Mouse (Mus musculus): ENCODE data around the gene Lipo3. TPM values are rescaled to one million over a fixed set of nuclear protein-coding genes. Genes with fewer than 3 reads are reported as not detected.
"Not testable (repeated sequence)": the region's sequence is repeated elsewhere in the genome, so short reads cannot be mapped to it uniquely, and the experiment has no call there.

The Lipo3 gene
- polyA plus RNA-seq (2014; fragmentation: Nextera tagmentation; extraction: Ambion mirVana), result 12.9 and 13.2 TPM in 2 replicates

DNA sequence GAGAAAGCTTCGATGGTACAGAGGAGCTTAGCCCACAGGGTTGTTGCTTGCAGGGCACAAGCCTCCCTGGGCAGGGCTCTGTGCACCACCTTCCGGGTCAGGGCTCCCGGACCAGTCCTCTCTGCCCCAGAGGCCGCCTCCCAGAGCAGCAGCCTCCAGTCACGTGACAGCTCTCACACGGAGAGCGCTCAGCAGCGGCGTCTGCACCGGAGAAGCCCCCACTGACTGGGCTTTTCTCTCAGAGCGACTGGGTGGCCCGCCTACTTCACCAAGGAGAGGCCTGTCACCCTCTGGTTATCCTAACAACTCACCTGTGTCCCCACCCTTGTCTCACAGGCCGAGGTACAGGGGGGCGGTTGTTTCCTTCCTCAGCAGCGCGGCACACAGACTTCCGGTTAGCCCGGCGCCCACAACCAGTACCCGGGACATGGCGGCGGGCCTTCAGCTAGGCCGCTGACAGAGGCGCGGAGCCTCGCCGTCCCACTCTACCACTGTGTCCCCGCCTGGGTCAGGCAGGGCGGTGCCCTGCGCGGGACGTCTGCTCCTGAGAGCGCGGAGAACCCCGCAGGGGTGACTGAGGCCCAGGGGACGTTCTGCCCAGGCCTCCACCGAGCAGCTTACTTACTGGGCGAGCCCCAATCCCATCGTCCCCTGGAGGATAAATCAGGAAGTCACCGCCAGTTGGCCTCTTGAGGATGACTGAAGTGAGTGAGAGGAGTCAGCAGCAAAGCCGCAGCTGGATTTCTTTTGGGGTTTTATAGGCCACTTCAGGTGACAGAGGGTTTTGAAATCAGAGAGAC, at the start of gene Lipo3:
Gene Lipo3, minus strand, starts transcription at position 665 of the 800 bp plus-strand sequence.
- peak within 1 kb of the TSS; percentile 17; the same call in 1 of the 2 replicates for H3K4me3 ChIP-seq (ENCODE audit: low read depth, low read length)
- not testable (repeated sequence) for H3K27me3 ChIP-seq (replicated peaks; ENCODE audit: control insufficient read depth, insufficient read depth, low read length); H3K4me1 ChIP-seq (ENCODE audit: control insufficient read depth, insufficient read depth, low read length); H3K9me3 ChIP-seq (ENCODE audit: control insufficient read depth, low read length); H3K27ac ChIP-seq (replicated peaks; ENCODE audit: low read depth, low read length); H3K36me3 ChIP-seq (ENCODE audit: control insufficient read depth, insufficient read depth, low read length); H3K9ac ChIP-seq (ENCODE audit: low read depth, low read length)
- ATAC-seq (ENCODE audit: low read depth) (peak; percentile 81), DNase-seq (ENCODE audit: low spot score) (peak; percentile 2)
- WGBS, result 34% methylated on average over 12 of the region's 41 CpGs
- H3K4me2 ChIP-seq (ENCODE audit: low read depth, low read length), result peak within 1 kb of the TSS; percentile 41; the same call in 1 of the 2 replicates

DNA sequence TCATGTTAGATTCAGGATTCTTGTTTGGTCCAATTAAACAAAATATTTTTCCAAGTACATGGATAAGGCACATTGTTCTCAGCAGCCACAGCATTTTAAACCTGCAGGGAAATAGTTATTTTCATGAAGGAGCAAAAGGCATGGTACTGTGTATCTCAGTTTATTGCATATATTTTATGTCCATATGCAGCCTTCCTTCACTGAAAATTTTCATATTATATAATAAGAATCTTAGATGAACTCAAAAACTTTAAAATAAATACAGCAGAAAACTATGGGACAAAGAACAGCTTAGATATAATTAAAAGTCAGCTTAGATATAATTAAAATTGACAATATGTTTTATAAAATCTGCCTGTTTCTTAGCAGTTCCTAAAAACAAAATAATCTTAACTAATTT, 25.6 kb upstream of the Lipo3 start, which contains the start of gene Lipo1:
Gene Lipo1, minus strand, starts transcription at position 101 of the 400 bp plus-strand sequence.
- DNase-seq (ENCODE audit: low spot score); H3K4me2 ChIP-seq (ENCODE audit: low read depth, low read length); H3K9ac ChIP-seq (ENCODE audit: low read depth, low read length); H3K36me3 ChIP-seq (ENCODE audit: control insufficient read depth, insufficient read depth, low read length); H3K27ac ChIP-seq (replicated peaks; ENCODE audit: low read depth, low read length); H3K27me3 ChIP-seq (replicated peaks; ENCODE audit: control insufficient read depth, insufficient read depth, low read length); ATAC-seq (ENCODE audit: low read depth); H3K4me1 ChIP-seq (ENCODE audit: control insufficient read depth, insufficient read depth, low read length); H3K9me3 ChIP-seq (ENCODE audit: control insufficient read depth, low read length); H3K4me3 ChIP-seq (ENCODE audit: low read depth, low read length): not testable (repeated sequence)

DNA sequence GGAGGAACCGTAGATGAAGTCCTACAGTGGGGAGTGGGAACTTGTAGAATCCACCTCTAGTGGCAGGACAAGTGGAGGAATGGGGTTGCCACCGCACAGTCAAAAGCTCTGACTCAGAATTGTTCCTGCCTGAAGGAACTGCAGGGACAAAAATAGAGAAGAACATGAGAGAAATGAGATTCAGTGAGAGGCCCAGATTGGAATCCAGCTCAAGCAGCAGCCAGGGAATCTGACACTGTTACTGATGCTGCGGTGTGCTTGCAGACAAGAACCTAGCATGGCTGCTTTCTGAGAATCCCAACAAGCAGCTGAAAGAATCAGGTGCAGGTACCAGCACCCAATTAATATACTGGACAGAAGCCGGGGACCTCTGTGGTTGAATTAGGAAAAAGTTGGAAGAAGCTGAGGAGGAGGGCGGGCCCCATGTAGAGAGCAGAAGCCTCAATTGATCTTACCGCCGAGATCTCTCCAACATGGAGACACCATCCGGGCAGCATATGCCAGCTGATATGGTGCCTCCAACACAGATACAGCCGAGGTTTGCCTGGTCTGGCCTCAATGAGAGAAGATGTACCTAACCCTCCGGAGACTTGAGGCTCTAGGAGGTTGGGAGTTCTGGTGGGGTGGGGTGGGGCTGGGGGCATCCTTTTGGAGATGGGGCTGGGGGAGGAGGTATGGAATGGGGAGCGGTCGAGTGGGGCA, 25.0 kb upstream of the Lipo3 start:
- no peak overlapping the region for H3K9ac ChIP-seq (ENCODE audit: low read depth, low read length)
- no peaks in the 10 kb centered on the region for H3K36me3 ChIP-seq (ENCODE audit: control insufficient read depth, insufficient read depth, low read length)
- DNase-seq (ENCODE audit: low spot score), result no peak
- no peak overlapping the region for H3K4me2 ChIP-seq (ENCODE audit: low read depth, low read length)
- H3K4me3 ChIP-seq (ENCODE audit: low read depth, low read length), result no peak overlapping the region
- H3K9me3 ChIP-seq (ENCODE audit: control insufficient read depth, low read length), result no peaks in the 10 kb centered on the region
- 83% methylated on average over 12 of the region's 12 CpGs for WGBS
- no peak overlapping the region for H3K27ac ChIP-seq (replicated peaks; ENCODE audit: low read depth, low read length)
- H3K4me1 ChIP-seq (ENCODE audit: control insufficient read depth, insufficient read depth, low read length), result no peaks in the 10 kb centered on the region
- H3K27me3 ChIP-seq (replicated peaks; ENCODE audit: control insufficient read depth, insufficient read depth, low read length), result no peaks in the 10 kb centered on the region
- ATAC-seq (ENCODE audit: low read depth), result no peak

DNA sequence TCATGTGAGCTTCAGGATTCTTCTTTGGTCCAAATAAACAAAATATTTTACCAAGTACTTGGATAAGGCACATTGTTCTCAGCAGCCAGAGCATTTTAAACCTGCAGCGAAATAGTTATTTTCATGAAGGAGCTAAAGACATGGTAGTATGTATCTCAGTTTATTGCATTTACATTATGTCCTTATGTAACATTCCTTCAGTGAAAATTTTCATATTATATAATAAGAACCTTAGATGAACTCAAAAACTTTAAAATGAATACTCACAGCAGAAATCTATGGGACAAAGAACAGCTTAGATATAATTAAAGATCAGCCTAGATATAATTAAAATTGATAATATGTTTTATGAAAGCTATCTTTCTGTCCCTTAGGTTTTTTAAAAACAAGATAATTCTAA, 10.5 kb downstream of the Lipo3 start, which contains the start of gene Lipo2:
Gene Lipo2, minus strand, starts transcription at position 101 of the 400 bp plus-strand sequence.
- not testable (repeated sequence) for H3K36me3 ChIP-seq (ENCODE audit: control insufficient read depth, insufficient read depth, low read length); H3K27ac ChIP-seq (replicated peaks; ENCODE audit: low read depth, low read length); DNase-seq (ENCODE audit: low spot score); H3K27me3 ChIP-seq (replicated peaks; ENCODE audit: control insufficient read depth, insufficient read depth, low read length); ATAC-seq (ENCODE audit: low read depth); H3K9ac ChIP-seq (ENCODE audit: low read depth, low read length); H3K9me3 ChIP-seq (ENCODE audit: control insufficient read depth, low read length); H3K4me1 ChIP-seq (ENCODE audit: control insufficient read depth, insufficient read depth, low read length); H3K4me2 ChIP-seq (ENCODE audit: low read depth, low read length); H3K4me3 ChIP-seq (ENCODE audit: low read depth, low read length)
- 98% methylated on average over 1 of the region's 1 CpGs for WGBS

DNA sequence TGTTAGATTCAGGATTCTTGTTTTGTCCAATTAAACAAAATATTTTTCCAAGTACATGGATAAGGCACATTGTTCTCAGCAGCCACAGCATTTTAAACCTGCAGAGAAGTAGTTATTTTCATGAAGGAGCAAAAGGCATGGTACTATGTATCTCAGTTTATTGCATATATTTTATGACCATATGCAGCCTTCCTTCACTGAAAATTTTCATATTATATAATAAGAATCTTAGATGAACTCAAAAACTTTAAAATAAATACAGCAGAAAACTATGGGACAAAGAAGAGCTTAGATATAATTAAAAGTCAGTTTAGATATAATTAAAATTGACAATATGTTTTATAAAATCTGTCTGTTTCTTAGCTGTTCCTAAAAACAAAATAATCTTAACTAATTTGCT, 136.6 kb downstream of the Lipo3 start, which contains the start of gene Gm8978:
Gene Gm8978, minus strand, starts transcription at position 101 of the 400 bp plus-strand sequence.
- H3K36me3 ChIP-seq (ENCODE audit: control insufficient read depth, insufficient read depth, low read length); ATAC-seq (ENCODE audit: low read depth); H3K27ac ChIP-seq (replicated peaks; ENCODE audit: low read depth, low read length); H3K9ac ChIP-seq (ENCODE audit: low read depth, low read length); H3K9me3 ChIP-seq (ENCODE audit: control insufficient read depth, low read length); H3K4me3 ChIP-seq (ENCODE audit: low read depth, low read length); H3K4me2 ChIP-seq (ENCODE audit: low read depth, low read length); DNase-seq (ENCODE audit: low spot score); H3K27me3 ChIP-seq (replicated peaks; ENCODE audit: control insufficient read depth, insufficient read depth, low read length); H3K4me1 ChIP-seq (ENCODE audit: control insufficient read depth, insufficient read depth, low read length): not testable (repeated sequence)

DNA sequence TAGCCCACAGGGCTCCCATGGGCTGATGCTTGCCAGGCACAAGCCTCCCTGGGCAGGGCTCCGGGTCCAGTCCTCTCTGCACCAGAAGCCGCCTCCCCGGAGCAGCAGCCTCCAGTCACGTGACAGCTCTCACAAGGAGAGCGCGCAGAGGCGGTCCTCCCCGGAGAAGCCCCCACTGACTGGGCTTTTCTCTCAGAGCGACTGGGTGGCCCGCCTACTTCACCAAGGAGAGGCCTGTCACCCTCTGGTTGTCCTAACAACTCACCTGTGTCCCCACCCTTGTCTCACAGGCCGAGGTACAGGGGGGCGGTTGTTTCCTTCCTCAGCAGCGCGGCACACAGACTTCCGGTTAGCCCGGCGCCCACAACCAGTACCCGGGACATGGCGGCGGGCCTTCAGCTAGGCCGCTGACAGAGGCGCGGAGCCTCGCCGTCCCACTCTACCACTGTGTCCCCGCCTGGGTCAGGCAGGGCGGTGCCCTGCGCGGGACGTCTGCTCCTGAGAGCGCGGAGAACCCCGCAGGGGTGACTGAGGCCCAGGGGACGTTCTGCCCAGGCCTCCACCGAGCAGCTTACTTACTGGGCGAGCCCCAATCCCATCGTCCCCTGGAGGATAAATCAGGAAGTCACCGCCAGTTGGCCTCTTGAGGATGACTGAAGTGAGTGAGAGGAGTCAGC, 172.0 kb downstream of the Lipo3 start:
- ATAC-seq (ENCODE audit: low read depth), result peak; percentile 99
- not testable (repeated sequence) for H3K9me3 ChIP-seq (ENCODE audit: control insufficient read depth, low read length); H3K27me3 ChIP-seq (replicated peaks; ENCODE audit: control insufficient read depth, insufficient read depth, low read length); H3K27ac ChIP-seq (replicated peaks; ENCODE audit: low read depth, low read length); H3K4me1 ChIP-seq (ENCODE audit: control insufficient read depth, insufficient read depth, low read length); H3K36me3 ChIP-seq (ENCODE audit: control insufficient read depth, insufficient read depth, low read length)
- H3K4me2 ChIP-seq (ENCODE audit: low read depth, low read length), result peak overlapping the region; percentile 50
- WGBS, result 0% methylated on average over 9 of the region's 38 CpGs
- peak overlapping the region; percentile 61 for H3K9ac ChIP-seq (ENCODE audit: low read depth, low read length)
- peak; percentile 86 for DNase-seq (ENCODE audit: low spot score)
- peak overlapping the region; percentile 40 for H3K4me3 ChIP-seq (ENCODE audit: low read depth, low read length)

DNA sequence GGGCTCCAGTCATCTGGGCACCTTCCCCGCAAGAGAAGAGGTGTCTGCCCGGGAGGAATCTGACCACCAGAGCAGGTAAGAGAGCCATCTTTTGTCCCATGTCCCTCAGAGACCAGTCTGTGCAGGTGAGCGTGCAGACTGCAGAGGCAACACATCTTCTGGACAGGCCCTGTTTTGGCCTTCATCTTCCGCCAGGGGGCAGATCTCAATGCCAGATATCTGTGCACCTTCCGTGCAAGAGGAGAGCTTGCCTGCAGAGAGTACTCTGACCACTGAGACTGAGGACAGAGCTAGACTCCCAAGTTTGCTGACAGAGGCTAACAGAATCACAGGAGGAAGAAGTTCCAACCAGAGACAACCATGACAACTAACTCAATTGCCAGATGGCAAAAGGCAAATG, 193.2 kb downstream of the Lipo3 start:
- H3K4me2 ChIP-seq (ENCODE audit: low read depth, low read length); ATAC-seq (ENCODE audit: low read depth); H3K27me3 ChIP-seq (replicated peaks; ENCODE audit: control insufficient read depth, insufficient read depth, low read length); H3K27ac ChIP-seq (replicated peaks; ENCODE audit: low read depth, low read length); H3K9ac ChIP-seq (ENCODE audit: low read depth, low read length); H3K36me3 ChIP-seq (ENCODE audit: control insufficient read depth, insufficient read depth, low read length); H3K4me3 ChIP-seq (ENCODE audit: low read depth, low read length); H3K9me3 ChIP-seq (ENCODE audit: control insufficient read depth, low read length); DNase-seq (ENCODE audit: low spot score); H3K4me1 ChIP-seq (ENCODE audit: control insufficient read depth, insufficient read depth, low read length): not testable (repeated sequence)
- 74% methylated on average over 4 of the region's 5 CpGs for WGBS

DNA sequence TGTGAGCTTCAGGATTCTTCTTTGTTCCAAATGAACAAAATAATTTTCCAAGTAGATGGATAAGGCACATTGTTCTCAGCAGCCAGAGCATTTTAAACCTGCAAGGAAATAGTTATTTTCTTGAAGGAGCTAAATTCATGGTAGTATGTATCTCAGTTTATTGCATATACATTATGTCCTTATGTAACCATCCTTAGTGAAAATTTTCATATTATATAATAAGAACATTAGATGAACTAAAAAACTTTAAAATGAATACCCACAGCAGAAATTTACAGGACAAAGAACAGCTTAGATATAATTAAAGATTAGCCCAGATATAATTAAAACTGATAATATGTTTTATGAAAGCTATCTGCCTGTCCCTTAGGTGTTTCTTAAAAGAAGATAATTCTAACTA, 244.1 kb downstream of the Lipo3 start, which contains the start of gene Lipo4:
Gene Lipo4, minus strand, starts transcription at position 101 of the 400 bp plus-strand sequence.
- Histone ChIP-seq H3K9me3 (ENCODE audit: control insufficient read depth, low read length) (no peaks in the 10 kb centered on the region), H3K4me3 (ENCODE audit: low read depth, low read length) (no peak within 1 kb of the TSS), H3K27ac (replicated peaks; ENCODE audit: low read depth, low read length) (no peak within 1 kb of the TSS), H3K27me3 (replicated peaks; ENCODE audit: control insufficient read depth, insufficient read depth, low read length) (no peaks in the 10 kb centered on the region), H3K9ac (ENCODE audit: low read depth, low read length) (no peak within 1 kb of the TSS), H3K36me3 (ENCODE audit: control insufficient read depth, insufficient read depth, low read length) (no peaks in the 10 kb centered on the region), H3K4me2 (ENCODE audit: low read depth, low read length) (no peak within 1 kb of the TSS), H3K4me1 (ENCODE audit: control insufficient read depth, insufficient read depth, low read length) (no peaks in the 10 kb centered on the region)
- ATAC-seq (ENCODE audit: low read depth) (no peak), DNase-seq (ENCODE audit: low spot score) (no peak)
